Mouse (Mus musculus) layer of hippocampus, adult 2 months (tissue): ENCODE measurements around the gene Amdhd2. TPM values are rescaled to one million over a fixed set of nuclear protein-coding genes. Genes with fewer than 3 reads are reported as not detected.

ENCODE experiments used
- DNase-seq, 2 experiments: peaks; one replicate each; pipeline ENCODE4 v3.0.0; 2022; ENCODE audit warnings: low spot score in 2 of 2
- H3K27ac ChIP-seq: fragments of 200-600 bp; 2 replicates; pipeline ENCODE4 v1.8.1; 2022
- H3K4me3 ChIP-seq: fragments of 200-600 bp; 2 replicates; pipeline ENCODE4 v1.8.1; 2022; ENCODE audit warnings: mild to moderate bottlenecking
- CTCF ChIP-seq: fragments of 200-600 bp; conservative IDR thresholded peaks from 2 replicates; pipeline ENCODE4 v1.8.1; 2022; ENCODE audit warnings: antibody characterized with exemption, mild to moderate bottlenecking, moderate library complexity
- total RNA-seq, 2 experiments: library from RNA; stranded (reverse); gene quantifications; 2 replicates each; pipeline ENCODE4 v1.2.3; 2021

The Amdhd2 gene
- total RNA-seq, 2 experiments from 2014 or later = 43.1 to 45.3 TPM

GRCm38 (mm10) chr17:24108896-24109295 lies 54.7 kb downstream of the Amdhd2 start:
- TF ChIP-seq CTCF = no peak
- DNase-seq = peak in 1 of 2 experiments; percentile 23
- no peak overlapping the region for H3K27ac ChIP-seq
- H3K4me3 ChIP-seq = no peak overlapping the region

Other genes with a start within 250 kb of the Amdhd2 start
- not detected for gene Dcpp3, start 246.3 kb downstream of the Amdhd2 start, total RNA-seq
- gene Sbp, start 222.1 kb downstream of the Amdhd2 start, total RNA-seq = not detected
- not detected for gene Sbpl, start 208.5 kb downstream of the Amdhd2 start, total RNA-seq
- gene Prss30, start 183.2 kb downstream of the Amdhd2 start, total RNA-seq = under 1 TPM in 1 of 2 experiments, not detected in 1; 0.32 TPM
- not detected for gene Prss22, start 165.7 kb downstream of the Amdhd2 start, total RNA-seq
- not detected for gene Prss27, start 125.6 kb downstream of the Amdhd2 start, total RNA-seq
- 10 to 100 TPM; 26.6 to 28.8 TPM for gene Kctd5, start 90.3 kb downstream of the Amdhd2 start, total RNA-seq
- 100 to 1,000 TPM in 1 of 2 experiments, 10 to 100 TPM in 1; 97.3 to 109 TPM for gene Pdpk1, start 12.8 kb downstream of the Amdhd2 start, total RNA-seq
- 1,000 to 10,000 TPM; 1,075 to 1,153 TPM for gene Atp6v0c, start 5.9 kb upstream of the Amdhd2 start, total RNA-seq
- gene Tbc1d24, start 41.8 kb upstream of the Amdhd2 start, total RNA-seq = 10 to 100 TPM; 61.2 to 66.1 TPM
- gene Ntn3, start 45.8 kb upstream of the Amdhd2 start, total RNA-seq = 1 to 10 TPM; 9.1 to 9.9 TPM
- gene Tedc2, start 57.1 kb upstream of the Amdhd2 start, total RNA-seq = 1 to 10 TPM; 9.5 to 9.8 TPM
- gene Ccnf, start 87.7 kb upstream of the Amdhd2 start, total RNA-seq = 1 to 10 TPM; 4.6 to 6.2 TPM
- 1 to 10 TPM in 1 of 2 experiments, under 1 TPM in 1; 0.69 to 1.2 TPM for gene Abca17, start 187.3 kb upstream of the Amdhd2 start, total RNA-seq
- 10 to 100 TPM; 64.6 to 66.9 TPM for gene Abca3, start 188.2 kb upstream of the Amdhd2 start, total RNA-seq